Comparison of ENCODE assay signal across 10 mouse cellular contexts in genomic region chr5:113832490-113832901, GRCm38 (mm10). TPM values are rescaled to one million over a fixed set of nuclear protein-coding genes. Genes with fewer than 3 reads are reported as not detected.
DNase-seq lines count a peak whose midpoint lies in the region; TF ChIP-seq lines count a peak whose summit lies in the region.
"Had no signal": no experiment of that assay in that cellular context is flagged by ENCODE, and none has a peak within 500 bp of the region (broad histone marks: within the 10 kb centered on the region; RNA-seq: fewer than 3 reads in every experiment).

Selplg (minus strand) TSS chr5:113832644.

- H3K27me3 ChIP-seq in spleen, adult 2 months (ENCODE audit: control insufficient read depth, insufficient read depth, low read length): no peaks in the 10 kb centered on the region
- H3K27me3 ChIP-seq: stomach, embryonic 15.5 days had no signal

- no peak within 1 kb of the TSS for H3K27ac ChIP-seq in layer of hippocampus, adult 2 months
- H3K27ac ChIP-seq in spleen, adult 2 months (ENCODE audit: insufficient read depth, low read length): peak within 1 kb of the TSS; percentile 93
- H3K27ac ChIP-seq: stomach, embryonic 15.5 days had no signal

- intact Hi-C loops in left cerebral cortex, postnatal 14 days (cut with DNase I): no loop called here
- intact Hi-C loops in heart, postnatal 14 days (cut with DNase I): no loop called here

- no peak for TF ChIP-seq POLR2A in spleen, adult 2 months (IDR thresholded peaks at IDR 0.05; ENCODE audit: low read depth, low read length)

- no peak for TF ChIP-seq CTCF in layer of hippocampus, adult 2 months (conservative IDR thresholded peaks at IDR 0.05)
- TF ChIP-seq CTCF in spleen, adult 2 months (IDR thresholded peaks at IDR 0.05; ENCODE audit: extremely low read depth, insufficient read depth, insufficient read length, insufficient replicate concordance): no peak

- no peak for DNase-seq in layer of hippocampus, adult 2 months (ENCODE audit: low spot score in 2 of 2)
- no peak for DNase-seq in layer of hippocampus, adult 9-10 months (ENCODE audit: low spot score)
- peak; percentile 93 for DNase-seq in T-cell, adult 2 months (ENCODE audit: low spot score)
- DNase-seq in left cerebral cortex, postnatal 14 days (ENCODE audit: low spot score in 2 of 2): peak in 1 of 2 experiments; percentile 42
- peak; percentile 64 to 80 for DNase-seq in spleen, adult 2 months (ENCODE audit: low read depth in 1 of 2, low spot score in 2 of 2)
- no peak for DNase-seq in adrenal gland, postnatal 4 days (ENCODE audit: low spot score in 2 of 2)
- no peak for DNase-seq in heart, postnatal 14 days
- no peak for DNase-seq in lung, postnatal 14 days
- DNase-seq: lung, embryonic 14.5 days had no signal

- no peak within 1 kb of the TSS for H3K4me3 ChIP-seq in layer of hippocampus, adult 2 months
- H3K4me3 ChIP-seq in spleen, adult 2 months (ENCODE audit: extremely low read depth, insufficient read depth, insufficient read length): peak within 1 kb of the TSS; percentile 49
- H3K4me3 ChIP-seq: stomach, embryonic 15.5 days had no signal

- H3K36me3 ChIP-seq in spleen, adult 2 months (ENCODE audit: control insufficient read depth, insufficient read depth, low read length): no peaks in the 10 kb centered on the region
- H3K36me3 ChIP-seq: stomach, embryonic 15.5 days had no signal

- H3K4me1 ChIP-seq in spleen, adult 2 months (ENCODE audit: control insufficient read depth, insufficient read depth, insufficient read length): peaks cover 38% of the 10 kb centered on the region
- H3K4me1 ChIP-seq: stomach, embryonic 15.5 days had no signal

- 17% methylated on average over 8 of the region's 8 CpGs for WGBS in spleen, adult 2 months

RNA-seq across cellular contexts. Expression of gene Selplg, which starts in this region (rescaled TPM):
- 10 to 100 TPM; 28.3 to 28.8 TPM for total RNA-seq in layer of hippocampus, adult 2 months (2021)
- total RNA-seq in left cerebral cortex, postnatal 14 days (2021): 10 to 100 TPM; 25.9 to 27.2 TPM
- polyA plus RNA-seq in spleen, adult 2 months (2012; rRNA removed): 274 and 338 TPM in 2 replicates
- total RNA-seq in adrenal gland, postnatal 4 days (2021): 1 to 10 TPM; 3.2 to 4.3 TPM
- total RNA-seq in heart, postnatal 14 days (2021): 1 to 10 TPM; 2.3 to 6.4 TPM

Comparison
In these comparisons a context has a peak if more than half of its experiments do, and no peak if none do; other contexts are left out.
1. DNase-seq: peak in T-cell, adult 2 months (single experiment) and spleen, adult 2 months (2 of 2); none in layer of hippocampus, adult 2 months (0 of 2), layer of hippocampus, adult 9-10 months (single experiment), adrenal gland, postnatal 4 days (0 of 2), heart, postnatal 14 days (0 of 2) and lung, postnatal 14 days (single experiment).